Mouse (Mus musculus): ENCODE measurements around the gene Art2b. TPM values are rescaled to one million over a fixed set of nuclear protein-coding genes. Genes with fewer than 3 reads are reported as not detected.

Gene Art2b
- polyA plus RNA-seq, 1 experiment, result 4.1 TPM

DNA sequence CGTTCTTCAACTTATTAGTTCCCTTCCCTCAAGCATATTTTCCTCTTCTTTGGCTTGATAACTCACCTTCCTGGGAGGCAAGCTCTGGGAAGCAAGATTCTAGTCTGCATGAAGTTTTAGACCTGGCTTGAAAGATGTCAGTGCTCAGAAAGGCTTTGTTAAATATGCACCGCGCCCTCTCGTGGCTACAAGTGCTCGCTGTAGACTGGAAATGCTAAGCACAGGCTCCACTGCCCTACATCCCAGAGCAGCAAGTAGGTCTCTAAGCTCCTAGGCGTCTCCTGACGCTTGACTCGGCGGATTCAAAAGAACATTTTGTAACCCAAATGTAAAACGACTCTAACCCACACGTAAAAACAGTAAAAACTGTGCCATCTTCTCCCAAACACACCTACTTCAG lies 44.3 kb downstream of the Art2b start:
- Histone ChIP-seq H3K4me3 (ENCODE audit: low read depth, low read length) (no peak overlapping the region), H3K27me3 (ENCODE audit: control insufficient read depth, insufficient read depth, low read length) (no peaks in the 10 kb centered on the region), H3K27ac (ENCODE audit: insufficient read depth, low read depth, low read length) (no peak overlapping the region), H3K36me3 (ENCODE audit: control insufficient read depth, insufficient read depth, low read length) (no peaks in the 10 kb centered on the region), H3K4me1 (ENCODE audit: control insufficient read depth, insufficient read depth, insufficient read length, low read length) (peaks cover 2% of the 10 kb centered on the region; the same call in 1 of the 2 replicates)
- TF ChIP-seq CTCF (IDR thresholded peaks at IDR 0.05; ENCODE audit: extremely low read depth, insufficient read length, insufficient replicate concordance, low read depth, low read length) (peak; percentile 65; the same call in 1 of the 2 replicates), POLR2A (IDR thresholded peaks at IDR 0.05; ENCODE audit: low read depth, low read length) (no peak)
- WGBS, result 5% methylated on average over 11 of the region's 11 CpGs

DNA sequence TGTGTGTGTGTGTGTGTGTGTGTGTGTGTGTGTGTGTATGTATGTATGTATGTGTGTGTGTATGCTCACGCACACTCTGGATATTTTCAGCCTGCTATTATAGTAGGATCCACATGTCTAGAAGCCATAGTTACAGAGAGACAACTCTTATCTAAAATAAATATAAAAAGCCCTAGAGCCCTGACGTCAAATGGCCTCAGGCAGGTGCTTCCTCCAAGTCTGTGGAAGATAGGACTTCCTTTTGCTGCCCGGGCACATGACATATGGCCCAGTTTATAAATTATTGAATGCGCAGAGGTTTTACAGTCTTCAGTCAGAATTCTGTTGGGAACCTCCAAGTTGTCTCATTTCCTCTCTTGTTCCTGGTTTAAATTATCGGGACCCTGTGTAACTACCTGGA lies 44.7 kb downstream of the Art2b start:
- WGBS, result 33% methylated on average over 5 of the region's 5 CpGs
- no peaks in the 10 kb centered on the region for H3K27me3 ChIP-seq (ENCODE audit: control insufficient read depth, insufficient read depth, low read length)

DNA sequence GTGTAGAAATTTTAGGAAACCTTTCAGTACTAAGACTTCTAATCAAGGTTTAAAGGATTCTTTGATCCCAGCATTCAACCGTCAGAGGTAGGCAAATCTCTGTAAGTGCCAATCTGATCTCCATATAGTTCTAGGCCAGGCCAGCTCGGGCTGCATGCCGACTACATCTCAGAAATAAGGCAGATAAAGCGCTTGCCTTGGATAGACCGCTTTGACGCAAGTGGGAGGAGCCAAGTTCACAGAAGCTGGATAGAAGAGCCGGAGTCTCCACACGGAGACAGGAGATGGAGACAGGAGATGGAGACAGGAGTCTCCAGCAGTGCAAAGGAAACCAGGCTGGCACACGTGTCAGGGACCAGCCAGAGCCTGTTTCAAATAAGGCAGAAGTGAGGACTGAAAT lies 45.6 kb downstream of the Art2b start:
- Histone ChIP-seq H3K4me1 (ENCODE audit: control insufficient read depth, insufficient read depth, insufficient read length, low read length) (peaks cover 2% of the 10 kb centered on the region; the same call in 1 of the 2 replicates), H3K27ac (ENCODE audit: insufficient read depth, low read depth, low read length) (no peak overlapping the region), H3K4me3 (ENCODE audit: low read depth, low read length) (no peak overlapping the region), H3K27me3 (ENCODE audit: control insufficient read depth, insufficient read depth, low read length) (no peaks in the 10 kb centered on the region), H3K36me3 (ENCODE audit: control insufficient read depth, insufficient read depth, low read length) (no peaks in the 10 kb centered on the region)
- no peak for TF ChIP-seq POLR2A (IDR thresholded peaks at IDR 0.05; ENCODE audit: low read depth, low read length)
- no peak for TF ChIP-seq CTCF (IDR thresholded peaks at IDR 0.05; ENCODE audit: extremely low read depth, insufficient read length, insufficient replicate concordance, low read depth, low read length)
- WGBS, result 51% methylated on average over 9 of the region's 9 CpGs

More for the DNA sequence above, 44.7 kb downstream of the Art2b start:
- Histone ChIP-seq H3K4me1 (ENCODE audit: control insufficient read depth, insufficient read depth, insufficient read length, low read length) (peaks cover 2% of the 10 kb centered on the region; the same call in 1 of the 2 replicates), H3K36me3 (ENCODE audit: control insufficient read depth, insufficient read depth, low read length) (no peaks in the 10 kb centered on the region), H3K27ac (ENCODE audit: insufficient read depth, low read depth, low read length) (no peak overlapping the region), H3K4me3 (ENCODE audit: low read depth, low read length) (no peak overlapping the region)
- TF ChIP-seq POLR2A (IDR thresholded peaks at IDR 0.05; ENCODE audit: low read depth, low read length) (no peak), CTCF (IDR thresholded peaks at IDR 0.05; ENCODE audit: extremely low read depth, insufficient read length, insufficient replicate concordance, low read depth, low read length) (no peak)

DNA sequence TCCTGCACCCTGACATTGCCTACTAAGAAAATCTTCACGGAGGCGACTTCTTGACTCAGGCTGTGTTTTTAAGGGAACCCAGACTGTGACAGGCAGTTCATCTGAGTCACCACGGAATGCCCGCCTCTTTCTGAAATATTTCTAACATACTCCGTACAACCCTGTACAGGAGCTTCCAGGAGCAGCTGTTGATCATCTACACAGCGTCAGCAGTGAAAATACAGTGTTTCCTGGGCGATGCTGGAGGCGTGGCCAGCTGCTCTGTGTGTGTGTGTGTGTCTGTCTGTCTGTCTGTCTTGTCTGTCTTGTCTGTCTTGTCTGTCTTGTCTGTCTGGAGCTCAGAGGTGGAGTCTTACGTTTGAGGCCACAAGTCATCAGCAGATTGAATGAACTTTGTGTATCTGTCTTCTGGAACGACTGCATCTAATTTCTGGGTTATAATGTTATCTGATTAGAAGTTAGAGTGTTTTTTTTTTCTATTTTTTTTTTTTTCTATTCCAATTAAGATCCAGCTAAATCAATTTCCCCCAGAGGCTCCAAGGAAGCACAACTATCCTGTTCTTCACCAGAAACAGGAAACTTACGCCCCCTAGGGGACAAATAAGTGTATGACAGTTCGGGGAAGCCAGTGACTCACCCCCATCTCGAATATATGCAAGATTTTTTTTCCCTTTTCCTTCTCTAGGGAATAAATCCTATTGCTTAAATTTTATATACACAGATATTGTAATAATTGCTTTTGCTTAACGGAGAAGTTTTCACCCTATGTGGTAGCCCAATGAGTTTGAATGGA lies 47.1 kb downstream of the Art2b start:
- Histone ChIP-seq H3K27ac (ENCODE audit: insufficient read depth, low read depth, low read length) (peak overlapping the region; percentile 39), H3K27me3 (ENCODE audit: control insufficient read depth, insufficient read depth, low read length) (no peaks in the 10 kb centered on the region), H3K4me3 (ENCODE audit: low read depth, low read length) (peak overlapping the region; percentile 22), H3K4me1 (ENCODE audit: control insufficient read depth, insufficient read depth, insufficient read length, low read length) (peaks cover 2% of the 10 kb centered on the region; the same call in 1 of the 2 replicates), H3K36me3 (ENCODE audit: control insufficient read depth, insufficient read depth, low read length) (no peaks in the 10 kb centered on the region)
- 18% methylated on average over 14 of the region's 14 CpGs for WGBS
- peak; percentile 29; the same call in 1 of the 2 replicates for TF ChIP-seq CTCF (IDR thresholded peaks at IDR 0.05; ENCODE audit: extremely low read depth, insufficient read length, insufficient replicate concordance, low read depth, low read length)
- TF ChIP-seq POLR2A (IDR thresholded peaks at IDR 0.05; ENCODE audit: low read depth, low read length), result no peak

DNA sequence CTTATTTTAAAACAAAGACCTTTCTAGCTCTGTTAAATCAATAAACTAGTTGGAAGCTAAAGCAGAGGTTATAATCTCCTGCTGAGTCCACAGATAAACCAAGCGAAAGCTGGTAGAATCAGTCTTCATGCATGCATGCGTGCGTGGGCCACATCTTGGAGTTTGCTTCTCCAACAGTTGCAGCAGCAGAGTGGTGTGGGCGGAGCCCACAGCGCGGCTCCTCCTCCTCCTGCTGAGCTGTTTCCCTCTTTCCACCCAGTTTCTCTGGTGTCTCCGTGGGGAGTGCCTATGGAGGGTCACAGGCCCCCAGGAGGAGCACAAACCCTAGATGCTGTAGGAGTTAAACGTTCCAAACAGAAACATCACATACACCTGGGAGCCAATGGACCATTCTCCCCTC lies 47.9 kb downstream of the Art2b start:
- H3K27ac ChIP-seq (ENCODE audit: insufficient read depth, low read depth, low read length), result peak overlapping the region; percentile 39
- H3K4me3 ChIP-seq (ENCODE audit: low read depth, low read length), result peak overlapping the region; percentile 35
- 31% methylated on average over 8 of the region's 8 CpGs for WGBS
- TF ChIP-seq CTCF (IDR thresholded peaks at IDR 0.05; ENCODE audit: extremely low read depth, insufficient read length, insufficient replicate concordance, low read depth, low read length) (no peak), POLR2A (IDR thresholded peaks at IDR 0.05; ENCODE audit: low read depth, low read length) (no peak)
- peaks cover 2% of the 10 kb centered on the region; the same call in 1 of the 2 replicates for H3K4me1 ChIP-seq (ENCODE audit: control insufficient read depth, insufficient read depth, insufficient read length, low read length)
- no peaks in the 10 kb centered on the region for H3K36me3 ChIP-seq (ENCODE audit: control insufficient read depth, insufficient read depth, low read length)
- H3K27me3 ChIP-seq (ENCODE audit: control insufficient read depth, insufficient read depth, low read length), result no peaks in the 10 kb centered on the region

DNA sequence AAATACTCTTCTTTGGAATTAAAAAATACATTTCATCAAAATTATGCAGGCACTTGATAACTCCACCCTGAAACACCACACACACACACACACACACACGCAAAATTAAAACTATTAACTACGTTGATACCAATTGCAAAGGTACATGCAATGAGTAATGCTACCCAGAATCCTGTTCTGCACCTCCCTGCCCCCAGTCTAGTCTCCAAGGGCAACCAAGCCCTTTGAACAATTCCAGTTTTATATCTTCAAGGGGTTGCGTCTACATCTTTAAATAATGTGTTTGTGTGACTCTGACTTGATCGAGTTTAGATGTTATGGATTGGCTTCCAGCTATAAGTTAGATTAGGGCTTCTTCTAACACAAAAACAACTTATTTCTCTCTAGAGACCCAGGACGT lies 49.9 kb downstream of the Art2b start:
- WGBS, result 76% methylated on average over 5 of the region's 5 CpGs
- Histone ChIP-seq H3K4me3 (ENCODE audit: low read depth, low read length) (no peak overlapping the region), H3K4me1 (ENCODE audit: control insufficient read depth, insufficient read depth, insufficient read length, low read length) (peaks cover 2% of the 10 kb centered on the region; the same call in 1 of the 2 replicates), H3K27ac (ENCODE audit: insufficient read depth, low read depth, low read length) (no peak overlapping the region), H3K36me3 (ENCODE audit: control insufficient read depth, insufficient read depth, low read length) (no peaks in the 10 kb centered on the region), H3K27me3 (ENCODE audit: control insufficient read depth, insufficient read depth, low read length) (no peaks in the 10 kb centered on the region)
- no peak for TF ChIP-seq POLR2A (IDR thresholded peaks at IDR 0.05; ENCODE audit: low read depth, low read length)
- no peak for TF ChIP-seq CTCF (IDR thresholded peaks at IDR 0.05; ENCODE audit: extremely low read depth, insufficient read length, insufficient replicate concordance, low read depth, low read length)

DNA sequence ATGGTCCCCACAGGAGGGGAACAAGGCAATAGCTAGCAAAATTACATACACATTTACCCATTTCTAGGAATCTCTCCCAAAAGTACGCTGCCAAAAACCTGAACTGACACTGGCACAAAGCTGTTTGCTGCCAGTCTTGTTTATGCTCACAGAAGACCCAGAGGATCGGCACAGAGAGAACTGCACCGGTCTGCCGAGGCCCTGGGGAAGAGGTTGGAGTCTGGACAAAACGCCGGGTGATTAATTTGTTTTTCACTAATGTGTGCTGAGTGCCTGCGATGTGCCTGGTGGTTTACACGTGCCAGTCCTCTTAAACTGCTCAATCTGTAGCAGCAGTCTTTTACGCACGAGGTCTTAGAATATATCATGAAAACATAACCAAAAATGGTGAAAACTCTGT lies 50.3 kb downstream of the Art2b start:
- no peak overlapping the region for H3K4me3 ChIP-seq (ENCODE audit: low read depth, low read length)
- H3K27me3 ChIP-seq (ENCODE audit: control insufficient read depth, insufficient read depth, low read length), result no peaks in the 10 kb centered on the region
- H3K4me1 ChIP-seq (ENCODE audit: control insufficient read depth, insufficient read depth, insufficient read length, low read length), result peaks cover 2% of the 10 kb centered on the region; the same call in 1 of the 2 replicates
- TF ChIP-seq POLR2A (IDR thresholded peaks at IDR 0.05; ENCODE audit: low read depth, low read length), result no peak
- no peak for TF ChIP-seq CTCF (IDR thresholded peaks at IDR 0.05; ENCODE audit: extremely low read depth, insufficient read length, insufficient replicate concordance, low read depth, low read length)
- no peaks in the 10 kb centered on the region for H3K36me3 ChIP-seq (ENCODE audit: control insufficient read depth, insufficient read depth, low read length)
- WGBS, result 64% methylated on average over 10 of the region's 10 CpGs
- no peak overlapping the region for H3K27ac ChIP-seq (ENCODE audit: insufficient read depth, low read depth, low read length)
